Mouse (Mus musculus): ENCODE data around the gene Lhx9. TPM values are rescaled to one million over a fixed set of nuclear protein-coding genes. Genes with fewer than 3 reads are reported as not detected.

Gene Lhx9
- polyA plus RNA-seq, 1 experiment from 2014 or later, result not detected

GRCm38 (mm10) chr1:138850823-138851222 is 2.4 kb upstream of the Lhx9 start:
- Histone ChIP-seq H3K9ac (ENCODE audit: low read depth, low read length) (no peak overlapping the region), H3K27me3 (ENCODE audit: insufficient read depth, low read length) (peaks cover 33% of the 10 kb centered on the region), H3K4me2 (ENCODE audit: low read length) (no peak overlapping the region), H3K36me3 (ENCODE audit: insufficient read depth, low read length) (no peaks in the 10 kb centered on the region), H3K4me3 (replicated peaks; ENCODE audit: low read depth, low read length) (no peak overlapping the region), H3K4me1 (replicated peaks; ENCODE audit: insufficient read depth, low read length) (0 out of 2 replicates have a peak, but pooled peaks cover 12% of the 10 kb centered on the region), H3K9me3 (replicated peaks; ENCODE audit: low read length) (no peaks in the 10 kb centered on the region), H3K27ac (no peak overlapping the region)
- TF ChIP-seq CTCF (IDR thresholded peaks at IDR 0.05; ENCODE audit: low read depth), result no peak
- 95% methylated on average over 1 of the region's 1 CpGs for WGBS
- DNase-seq (ENCODE audit: low spot score), result no peak
- ATAC-seq (replicated peaks; ENCODE audit: low FRiP score, low read depth), result no peak

DNA sequence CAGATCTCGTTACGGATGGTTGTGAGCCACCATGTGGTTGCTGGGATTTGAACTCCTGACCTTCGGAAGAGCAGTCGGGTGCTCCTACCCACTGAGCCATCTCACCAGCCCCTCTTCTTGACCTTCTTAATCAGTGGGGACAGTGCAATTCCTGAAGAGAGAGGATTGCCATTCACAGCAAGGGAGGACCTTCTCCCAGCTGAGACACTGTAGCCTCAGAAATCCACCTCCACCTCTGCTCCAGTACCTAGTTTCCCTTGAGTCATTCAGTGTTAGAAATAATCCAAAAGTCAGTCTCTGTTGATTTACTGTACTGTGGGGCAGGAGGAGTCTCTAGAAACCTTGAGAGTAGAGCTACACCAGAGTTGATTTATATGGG is 1.8 kb upstream of the Lhx9 start:
- Histone ChIP-seq H3K9ac (ENCODE audit: low read depth, low read length) (no peak overlapping the region), H3K9me3 (replicated peaks; ENCODE audit: low read length) (no peaks in the 10 kb centered on the region), H3K4me1 (replicated peaks; ENCODE audit: insufficient read depth, low read length) (0 out of 2 replicates have a peak, but pooled peaks cover 12% of the 10 kb centered on the region), H3K27ac (no peak overlapping the region), H3K4me3 (replicated peaks; ENCODE audit: low read depth, low read length) (no peak overlapping the region), H3K36me3 (ENCODE audit: insufficient read depth, low read length) (no peaks in the 10 kb centered on the region), H3K4me2 (ENCODE audit: low read length) (no peak overlapping the region), H3K27me3 (ENCODE audit: insufficient read depth, low read length) (peaks cover 40% of the 10 kb centered on the region)
- 58% methylated on average over 2 of the region's 4 CpGs for WGBS
- ATAC-seq (replicated peaks; ENCODE audit: low FRiP score, low read depth), result no peak
- no peak for TF ChIP-seq CTCF (IDR thresholded peaks at IDR 0.05; ENCODE audit: low read depth)
- no peak for DNase-seq (ENCODE audit: low spot score)

GRCm38 (mm10) chr1:138849531-138850160 is 1.3 kb upstream of the Lhx9 start:
- ATAC-seq (replicated peaks; ENCODE audit: low FRiP score, low read depth), result no peak
- H3K9me3 ChIP-seq (replicated peaks; ENCODE audit: low read length), result no peaks in the 10 kb centered on the region
- WGBS, result 13% methylated on average over 8 of the region's 8 CpGs

GRCm38 (mm10) chr1:138848026-138848425 is 351 bp downstream of the Lhx9 start:
- Histone ChIP-seq H3K36me3 (ENCODE audit: insufficient read depth, low read length) (no peaks in the 10 kb centered on the region), H3K9me3 (replicated peaks; ENCODE audit: low read length) (no peaks in the 10 kb centered on the region), H3K4me2 (ENCODE audit: low read length) (peak overlapping the region; percentile 48), H3K4me1 (replicated peaks; ENCODE audit: insufficient read depth, low read length) (peaks cover 19% of the 10 kb centered on the region; the same call in 1 of the 2 replicates), H3K27me3 (ENCODE audit: insufficient read depth, low read length) (peaks cover 54% of the 10 kb centered on the region), H3K9ac (ENCODE audit: low read depth, low read length) (no peak overlapping the region), H3K4me3 (replicated peaks; ENCODE audit: low read depth, low read length) (peak overlapping the region; percentile 21), H3K27ac (no peak overlapping the region)
- TF ChIP-seq CTCF (IDR thresholded peaks at IDR 0.05; ENCODE audit: low read depth), result no peak
- whole genome bisulfite sequencing, result under 1% methylated on average over 16 of the region's 16 CpGs
- DNase-seq (ENCODE audit: low spot score) (no peak), ATAC-seq (replicated peaks; ENCODE audit: low FRiP score, low read depth) (no peak)

More at GRCm38 (mm10) chr1:138849531-138850160, 1.3 kb upstream of the Lhx9 start:
- H3K9ac ChIP-seq (ENCODE audit: low read depth, low read length), result no peak overlapping the region
- H3K27me3 ChIP-seq (ENCODE audit: insufficient read depth, low read length), result peaks cover 43% of the 10 kb centered on the region
- no peak overlapping the region for H3K4me2 ChIP-seq (ENCODE audit: low read length)
- H3K4me3 ChIP-seq (replicated peaks; ENCODE audit: low read depth, low read length), result no peak overlapping the region
- no peak for TF ChIP-seq CTCF (IDR thresholded peaks at IDR 0.05; ENCODE audit: low read depth)
- 0 out of 2 replicates have a peak, but pooled peaks cover 12% of the 10 kb centered on the region for H3K4me1 ChIP-seq (replicated peaks; ENCODE audit: insufficient read depth, low read length)
- no peak for DNase-seq (ENCODE audit: low spot score)
- H3K36me3 ChIP-seq (ENCODE audit: insufficient read depth, low read length), result no peaks in the 10 kb centered on the region
- no peak overlapping the region for H3K27ac ChIP-seq

DNA sequence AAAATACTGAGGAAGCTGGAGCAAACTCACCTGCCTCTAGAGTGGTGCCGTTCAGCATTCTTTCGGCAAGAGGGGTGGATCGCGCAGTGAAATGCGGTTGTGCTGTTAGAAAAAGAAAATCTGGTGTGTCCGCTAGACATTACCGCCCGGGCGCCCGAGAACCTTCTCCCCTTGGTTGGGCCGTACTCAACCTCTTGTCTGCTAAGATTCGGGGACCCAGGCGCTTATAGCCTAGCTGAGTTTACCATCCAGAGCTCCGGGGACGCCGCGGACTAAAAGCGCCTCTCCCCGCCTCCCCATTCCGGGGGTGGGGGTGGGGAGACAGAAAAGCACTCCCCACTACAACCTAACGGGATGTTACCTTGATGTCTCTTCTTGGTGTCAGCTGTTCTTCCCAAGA is 1.2 kb downstream of the Lhx9 start:
- Histone ChIP-seq H3K27ac (no peak overlapping the region), H3K36me3 (ENCODE audit: insufficient read depth, low read length) (no peaks in the 10 kb centered on the region), H3K27me3 (ENCODE audit: insufficient read depth, low read length) (peaks cover 58% of the 10 kb centered on the region), H3K4me2 (ENCODE audit: low read length) (peak overlapping the region; percentile 11; the same call in 1 of the 2 replicates), H3K9me3 (replicated peaks; ENCODE audit: low read length) (no peaks in the 10 kb centered on the region), H3K4me1 (replicated peaks; ENCODE audit: insufficient read depth, low read length) (peaks cover 19% of the 10 kb centered on the region; the same call in 1 of the 2 replicates), H3K9ac (ENCODE audit: low read depth, low read length) (no peak overlapping the region), H3K4me3 (replicated peaks; ENCODE audit: low read depth, low read length) (no peak overlapping the region)
- 2% methylated on average over 21 of the region's 21 CpGs for WGBS
- no peak for ATAC-seq (replicated peaks; ENCODE audit: low FRiP score, low read depth)
- TF ChIP-seq CTCF (IDR thresholded peaks at IDR 0.05; ENCODE audit: low read depth), result no peak
- DNase-seq (ENCODE audit: low spot score), result no peak

GRCm38 (mm10) chr1:138846581-138846980 is 1.8 kb downstream of the Lhx9 start:
- WGBS, result 5% methylated on average over 9 of the region's 9 CpGs
- Histone ChIP-seq H3K9ac (ENCODE audit: low read depth, low read length) (no peak overlapping the region), H3K4me3 (replicated peaks; ENCODE audit: low read depth, low read length) (no peak overlapping the region), H3K27me3 (ENCODE audit: insufficient read depth, low read length) (peaks cover 58% of the 10 kb centered on the region), H3K4me2 (ENCODE audit: low read length) (no peak overlapping the region), H3K4me1 (replicated peaks; ENCODE audit: insufficient read depth, low read length) (peaks cover 24% of the 10 kb centered on the region; the same call in 1 of the 2 replicates), H3K9me3 (replicated peaks; ENCODE audit: low read length) (no peaks in the 10 kb centered on the region), H3K36me3 (ENCODE audit: insufficient read depth, low read length) (no peaks in the 10 kb centered on the region), H3K27ac (no peak overlapping the region)
- DNase-seq (ENCODE audit: low spot score), result no peak
- ATAC-seq (replicated peaks; ENCODE audit: low FRiP score, low read depth), result no peak
- no peak for TF ChIP-seq CTCF (IDR thresholded peaks at IDR 0.05; ENCODE audit: low read depth)
